Mouse (Mus musculus) frontal cortex, postnatal 36 days (tissue): ENCODE results near the gene Plcl2.
"Not testable (repeated sequence)": the region's sequence is repeated elsewhere in the genome, so short reads cannot be mapped to it uniquely, and the experiment has no call there.

Source experiments
- DNase-seq, 2 experiments: peaks; one replicate each; pipeline ENCODE4 v3.0.0; 2022; ENCODE audit warnings: low spot score in 2 of 2

Gene Plcl2

DNA sequence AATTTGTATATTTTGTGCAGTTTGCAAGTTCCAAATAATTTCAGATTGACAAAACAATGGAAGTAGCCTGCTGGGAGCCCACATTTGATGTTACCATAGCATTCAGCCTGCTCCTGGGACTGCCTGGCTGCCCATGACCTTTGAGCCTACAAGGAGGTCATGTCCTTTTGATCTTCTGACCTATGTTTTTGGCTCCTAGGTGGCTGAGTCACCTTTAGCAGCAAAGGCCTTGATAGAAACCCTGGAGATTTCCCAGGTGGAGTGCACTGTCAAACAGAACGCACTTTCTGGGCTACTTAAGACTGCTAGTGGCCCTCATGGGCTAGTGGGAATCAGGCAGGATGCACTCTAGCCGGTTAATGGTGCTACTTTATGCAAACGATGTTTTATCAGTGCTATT lies 112.8 kb downstream of the Plcl2 start:
- no peak for DNase-seq

DNA sequence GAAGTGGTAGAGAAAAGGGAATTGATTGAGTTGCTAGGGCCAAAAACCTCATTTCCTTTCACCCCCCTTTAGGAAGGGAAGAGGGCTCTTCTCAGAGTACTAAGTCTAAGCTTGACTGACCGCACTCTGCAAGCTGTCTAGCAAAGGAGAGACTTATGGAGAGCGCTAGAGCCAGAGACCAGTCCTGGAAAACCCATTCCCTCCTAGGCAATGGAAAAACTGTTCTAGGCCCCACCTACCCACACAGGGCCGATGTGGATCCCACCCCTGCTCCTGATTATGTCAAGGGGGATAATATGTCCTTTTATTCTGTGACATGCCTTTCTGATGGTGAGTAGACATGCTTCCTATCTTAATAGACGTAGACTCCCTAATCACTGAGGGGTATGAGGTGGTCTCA lies 116.4 kb downstream of the Plcl2 start:
- DNase-seq = no peak

DNA sequence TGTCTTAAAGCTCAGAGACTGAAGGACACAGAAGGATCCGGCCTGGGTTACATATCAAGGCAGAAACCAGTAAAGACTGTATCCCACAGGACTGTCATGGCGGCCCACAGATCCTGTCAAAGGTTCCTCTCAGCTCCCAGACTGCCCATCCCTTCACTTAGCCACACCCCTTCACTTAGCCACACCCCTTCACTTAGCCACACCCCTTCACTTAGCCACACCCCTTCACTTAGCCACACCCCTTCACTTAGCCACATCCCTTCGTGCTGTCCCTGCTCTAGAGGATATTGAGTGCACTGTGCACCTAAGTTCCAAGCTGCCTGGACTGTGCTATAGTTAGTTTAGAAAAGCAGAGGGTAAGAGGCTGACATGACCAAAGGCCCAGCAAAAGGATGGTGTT lies 118.5 kb downstream of the Plcl2 start:
- DNase-seq = no peak

DNA sequence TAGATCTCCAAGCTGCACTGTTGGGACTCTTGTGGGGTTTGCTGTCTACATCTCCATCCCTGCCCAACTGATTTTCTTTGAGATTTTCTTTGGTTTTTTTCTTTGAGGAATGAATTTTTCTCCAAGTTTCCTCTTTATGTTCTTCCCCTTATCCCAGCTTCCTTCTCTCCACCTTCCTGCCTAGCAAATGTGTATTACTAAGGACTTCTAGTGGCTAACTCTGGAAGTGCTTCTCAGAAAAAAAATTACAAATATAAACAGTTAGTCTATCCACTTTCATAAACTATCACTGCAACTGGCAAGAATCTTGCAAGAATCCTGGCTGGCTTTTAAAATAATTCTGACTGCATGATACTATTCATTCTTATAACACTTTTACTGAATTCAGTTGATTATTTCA lies 119.5 kb downstream of the Plcl2 start:
- no peak for DNase-seq

DNA sequence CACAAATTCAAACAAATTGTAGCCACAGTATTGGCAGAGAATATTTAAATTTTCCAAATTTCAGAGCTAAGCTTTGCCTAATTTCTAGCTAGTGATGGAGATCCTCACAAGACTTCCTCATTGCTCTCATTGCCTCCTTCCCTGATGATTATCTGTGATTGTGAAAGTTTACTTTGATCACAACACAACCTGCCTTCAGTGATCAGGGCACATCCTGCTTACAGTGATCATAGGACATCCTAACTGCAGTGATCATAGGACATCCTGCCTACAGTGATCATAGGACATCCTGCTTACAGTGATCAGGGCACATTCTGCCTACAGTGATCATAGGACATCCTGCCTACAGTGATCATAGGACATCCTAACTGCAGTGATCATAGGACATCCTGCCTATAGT lies 121.8 kb downstream of the Plcl2 start:
- DNase-seq = not testable (repeated sequence)

DNA sequence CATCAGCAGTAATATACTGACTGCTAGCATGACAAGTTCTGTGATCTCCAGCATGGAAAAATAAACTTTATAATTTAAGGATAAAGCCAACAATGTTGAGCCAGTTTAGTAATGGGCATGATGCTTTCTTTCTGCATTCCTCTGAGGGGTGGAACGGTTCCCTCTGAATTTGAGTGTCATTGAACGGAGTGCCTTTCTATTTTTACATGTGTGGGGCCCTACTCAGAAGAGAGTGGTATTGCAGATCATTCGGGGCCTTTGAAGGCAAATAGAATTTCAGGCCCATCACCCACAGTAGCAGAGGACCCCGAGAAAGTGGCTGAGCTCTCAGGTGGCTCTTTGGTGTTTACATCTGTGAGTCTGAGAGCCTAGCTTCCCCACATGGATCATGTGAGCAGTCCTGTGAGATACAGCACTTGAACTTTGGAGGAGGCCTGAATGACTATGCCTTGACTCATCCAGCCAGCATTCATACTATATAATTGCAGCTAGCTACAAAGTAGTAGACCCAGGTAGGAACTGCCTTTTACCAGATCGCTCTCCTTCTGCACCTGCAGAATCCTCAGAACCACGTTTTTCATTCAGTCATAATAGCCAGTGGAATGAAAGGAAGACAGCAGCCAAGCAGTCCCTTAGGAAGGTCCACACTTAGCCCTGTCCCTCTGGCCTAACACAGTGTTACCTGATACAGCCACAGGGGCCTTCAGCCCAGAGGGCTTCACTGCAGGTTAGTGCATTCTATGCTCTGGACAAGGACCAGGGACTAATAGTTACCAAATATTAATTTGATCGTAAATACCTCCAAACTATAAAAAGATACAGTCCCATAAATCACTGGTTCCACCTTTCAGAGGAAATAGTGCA lies 125.0 kb downstream of the Plcl2 start:
- no peak for DNase-seq

DNA sequence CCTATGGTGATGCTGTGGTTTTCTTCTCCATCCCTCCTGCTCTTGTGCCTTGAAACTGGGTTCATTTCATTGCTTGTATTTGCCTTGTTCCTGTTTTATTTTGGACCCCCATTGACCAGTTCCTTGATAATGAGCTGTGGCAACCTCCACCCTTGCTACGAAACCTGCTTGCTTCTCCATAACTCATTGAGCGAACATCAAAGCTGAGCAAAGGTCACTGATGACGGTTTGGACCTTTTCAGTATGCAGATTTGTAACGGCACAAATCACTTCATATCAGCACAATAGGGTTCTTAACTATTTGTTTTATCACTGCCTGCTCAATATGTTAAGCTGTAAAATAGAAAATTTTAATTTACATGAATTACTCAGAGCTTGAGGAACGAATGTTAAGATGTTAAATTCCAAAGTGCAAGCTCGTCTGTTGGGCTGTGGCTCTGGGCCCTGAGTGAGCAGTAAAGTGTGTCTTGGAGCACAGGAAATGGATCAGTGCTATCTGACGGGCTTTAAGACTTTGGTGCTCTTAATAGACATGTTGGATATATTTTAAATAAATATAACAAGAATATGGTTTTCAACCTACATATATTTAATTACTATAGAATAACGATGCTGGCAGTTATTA lies 126.9 kb downstream of the Plcl2 start:
- no peak for DNase-seq

DNA sequence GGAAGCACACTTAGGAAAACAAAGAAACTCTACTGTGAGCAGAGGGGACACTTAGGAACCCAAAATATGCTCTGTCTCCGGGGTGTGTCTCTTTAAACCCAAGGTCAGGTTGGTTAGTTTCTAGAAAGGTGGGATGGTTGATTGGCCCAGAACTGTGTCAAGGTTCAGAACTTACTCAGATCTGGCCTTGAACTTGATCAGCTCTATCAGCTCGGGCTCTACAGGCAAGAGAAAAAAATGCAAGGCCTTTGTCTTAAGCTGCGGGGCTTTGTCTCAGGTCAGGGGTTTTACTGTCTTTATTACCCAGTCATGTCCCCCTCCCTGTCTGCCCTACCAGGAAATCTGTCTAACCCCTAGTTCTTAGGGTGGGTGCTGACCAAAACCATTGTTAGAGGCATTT lies 129.6 kb downstream of the Plcl2 start:
- DNase-seq = no peak

DNA sequence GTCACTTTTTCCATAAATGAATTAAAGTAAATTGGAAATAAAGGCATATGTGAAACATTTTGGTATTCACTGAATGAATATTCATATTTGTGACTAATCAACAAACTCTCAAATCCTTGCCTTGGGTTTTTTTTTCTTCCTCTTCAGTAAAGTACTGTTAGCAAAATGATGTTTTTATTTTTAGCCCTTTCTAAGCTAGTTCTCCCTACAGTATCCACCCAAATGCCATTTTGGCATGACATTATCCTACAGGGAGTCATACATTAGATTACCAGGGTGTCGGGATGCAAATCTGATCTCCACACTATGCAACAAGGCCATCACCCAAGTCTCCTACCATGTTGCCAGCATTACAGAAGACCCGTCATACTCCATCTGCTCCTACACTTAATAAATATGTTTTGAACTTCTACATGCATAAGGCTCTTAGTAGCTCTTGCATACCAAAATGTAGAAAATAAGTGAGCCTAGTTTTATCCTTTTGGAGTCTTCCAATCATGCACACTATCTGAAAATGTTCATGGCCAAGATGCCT lies 131.9 kb downstream of the Plcl2 start:
- DNase-seq = no peak

DNA sequence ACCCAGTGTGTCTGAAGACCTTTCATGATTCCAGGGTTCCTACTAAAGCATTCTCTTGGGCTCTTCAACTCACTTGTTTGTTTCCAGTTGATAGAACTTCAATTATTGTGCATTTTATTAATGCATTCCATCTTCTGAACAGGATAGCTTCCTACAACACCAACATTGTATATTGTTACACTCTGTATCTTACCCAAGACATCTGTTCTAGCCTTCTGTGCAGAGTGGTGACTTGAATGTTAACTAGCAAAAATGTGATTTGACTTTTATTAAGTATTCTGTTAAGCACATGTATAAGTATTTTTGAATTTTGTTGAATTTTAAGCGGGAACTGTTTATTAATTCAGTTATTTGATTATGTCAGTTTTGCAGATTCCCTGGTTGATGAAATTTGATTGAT lies 132.7 kb downstream of the Plcl2 start:
- DNase-seq = no peak

DNA sequence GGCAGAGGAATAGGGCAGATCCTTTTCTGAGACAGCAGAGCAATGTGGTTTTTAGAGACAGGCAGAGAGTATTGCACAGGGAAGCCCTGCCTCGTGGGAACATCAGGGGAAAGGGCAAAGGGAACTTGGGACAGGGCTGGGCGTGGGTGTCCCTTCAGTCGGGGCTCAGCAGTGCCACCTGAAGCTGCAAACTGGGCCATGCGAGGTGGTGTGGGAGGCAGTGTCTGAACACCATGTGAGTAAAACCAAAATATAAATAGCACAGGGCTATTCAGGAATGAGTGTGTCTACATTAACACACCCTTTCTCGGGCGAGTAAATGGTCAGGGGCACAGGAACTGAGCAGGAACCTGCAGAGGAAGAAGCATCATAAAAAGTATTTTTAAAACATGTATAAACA lies 134.2 kb downstream of the Plcl2 start:
- peak; percentile 46 to 57 for DNase-seq

DNA sequence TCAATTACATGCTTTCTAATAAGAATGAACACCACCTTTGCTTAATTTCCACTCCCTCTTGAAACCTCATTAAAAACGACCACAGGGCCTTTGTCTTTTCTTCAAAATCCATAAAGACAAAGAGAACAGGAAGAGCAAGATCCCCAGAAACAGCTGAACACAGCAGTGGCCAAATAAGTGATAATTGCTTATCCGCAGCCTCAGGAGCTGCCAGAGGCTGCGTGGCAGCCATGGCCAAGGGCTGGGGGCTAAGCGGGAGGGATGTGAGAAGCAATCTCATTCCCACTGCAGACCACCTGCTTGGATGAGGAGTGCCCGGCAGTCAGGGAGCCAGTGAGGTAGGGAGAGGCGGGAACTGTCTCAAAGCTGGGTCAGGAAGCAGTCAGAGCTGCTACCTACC lies 134.8 kb downstream of the Plcl2 start:
- no peak for DNase-seq

DNA sequence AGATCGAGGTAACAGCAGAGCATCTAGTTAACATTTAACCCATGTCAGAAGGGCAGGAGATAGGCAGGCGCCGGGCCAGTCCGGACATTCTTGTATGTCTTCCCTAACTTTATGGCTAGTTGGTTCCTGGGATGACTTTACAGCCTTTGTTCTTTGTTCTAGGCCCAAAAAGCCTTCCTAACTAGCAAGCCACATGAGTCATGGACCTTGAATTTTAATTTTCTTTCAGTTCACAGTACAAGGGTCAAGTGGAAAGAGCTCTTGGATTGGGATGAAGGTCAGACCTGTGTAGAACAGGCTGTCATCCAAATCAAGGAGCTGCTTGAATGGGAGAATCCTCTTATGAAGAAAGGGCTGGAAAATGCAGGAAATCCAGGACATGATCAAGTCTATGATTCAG lies 138.9 kb downstream of the Plcl2 start:
- not testable (repeated sequence) for DNase-seq

DNA sequence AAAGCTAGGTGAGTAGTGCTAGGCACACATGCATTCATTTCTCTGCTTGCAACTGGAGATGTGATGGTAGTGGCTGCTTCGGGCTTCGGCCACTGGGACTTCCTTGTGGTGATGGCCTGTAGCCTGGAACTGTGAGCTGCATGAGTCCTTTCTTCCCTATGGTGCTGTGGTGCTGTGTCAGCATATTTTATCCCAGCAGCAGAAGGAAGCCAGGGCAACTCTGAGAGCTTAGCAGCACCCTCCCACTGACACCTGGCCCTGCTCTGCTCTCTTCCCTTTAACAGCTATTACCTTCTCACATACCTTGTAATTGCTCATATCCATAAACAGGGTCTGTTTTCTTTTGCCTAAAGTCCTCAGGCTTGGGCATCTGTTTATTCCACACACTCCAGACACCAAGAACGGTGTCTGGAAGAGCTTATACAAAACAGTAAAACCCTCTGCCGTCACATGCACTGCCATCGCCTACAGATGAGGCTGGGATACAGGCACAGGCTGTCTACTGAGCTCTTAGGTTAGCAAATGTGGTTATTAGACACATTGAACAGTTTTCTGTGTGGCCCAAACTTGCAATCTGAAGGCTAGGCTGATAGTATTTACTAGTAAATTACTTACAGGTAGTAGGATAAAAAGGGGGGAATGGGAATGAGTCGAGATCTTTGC lies 139.7 kb downstream of the Plcl2 start:
- no peak for DNase-seq

DNA sequence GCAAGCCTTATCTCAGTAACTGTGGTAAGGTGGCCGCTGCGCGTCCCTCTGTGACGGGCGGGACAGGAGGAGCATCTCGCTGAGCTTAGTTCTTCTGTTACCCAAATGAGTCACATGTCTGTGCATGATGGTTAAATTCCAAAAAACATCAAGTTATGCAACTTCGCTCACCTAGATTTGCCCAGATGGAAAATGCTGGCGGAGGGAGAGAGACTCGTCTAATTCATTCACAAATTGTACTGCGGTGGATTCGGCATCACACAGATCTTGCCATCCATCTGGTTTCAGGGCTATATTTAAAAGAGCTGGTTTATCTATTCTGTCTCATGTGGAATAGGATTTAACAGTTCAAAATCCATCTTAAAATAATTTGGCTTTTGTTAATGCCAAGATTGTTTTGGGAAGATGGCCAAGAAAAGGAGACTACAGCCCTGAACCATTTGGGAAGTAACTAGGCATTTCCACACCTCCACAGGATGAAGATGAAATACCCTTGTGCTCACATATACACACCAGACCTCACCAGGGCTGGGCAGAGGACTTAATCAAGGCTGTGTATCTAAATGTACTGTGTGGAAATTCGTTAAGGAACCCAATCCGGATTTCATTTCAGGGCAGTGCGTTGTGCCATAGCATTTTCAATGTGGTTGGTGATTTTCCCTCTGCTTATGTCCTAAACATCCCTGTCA lies 141.5 kb downstream of the Plcl2 start:
- peak; percentile 73 to 90 for DNase-seq

DNA sequence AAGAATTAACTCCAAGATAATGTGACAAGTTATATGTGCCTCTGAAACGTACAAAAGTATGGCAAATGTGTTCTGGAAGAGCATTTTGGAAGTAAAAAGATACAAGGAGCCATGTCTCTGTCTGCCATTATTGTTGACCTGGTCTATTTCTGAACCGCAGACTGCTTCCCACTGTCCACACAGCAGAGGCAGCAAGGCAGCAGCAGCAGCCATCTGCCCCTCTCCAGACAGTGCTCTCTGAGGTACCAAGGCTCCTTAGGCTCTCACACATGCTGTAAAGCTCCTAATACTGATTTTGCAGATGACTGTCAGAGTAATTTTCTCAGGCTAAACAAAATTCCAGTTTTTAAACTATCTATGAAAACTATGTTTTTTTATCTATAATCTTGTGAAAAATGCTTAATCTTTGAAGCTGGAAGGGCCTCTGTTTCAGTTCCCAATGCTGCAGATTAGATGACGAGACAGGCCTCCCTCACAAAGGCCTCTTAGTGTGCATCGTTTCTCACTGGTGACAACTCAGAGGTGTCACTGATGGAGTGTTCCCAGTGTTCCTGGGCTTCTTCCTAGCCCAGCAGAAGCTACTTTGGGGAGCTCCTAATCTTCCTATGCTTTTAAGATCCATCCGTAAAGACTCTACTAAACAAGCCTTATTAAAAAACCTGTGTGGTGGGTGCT lies 145.7 kb downstream of the Plcl2 start:
- DNase-seq = no peak

DNA sequence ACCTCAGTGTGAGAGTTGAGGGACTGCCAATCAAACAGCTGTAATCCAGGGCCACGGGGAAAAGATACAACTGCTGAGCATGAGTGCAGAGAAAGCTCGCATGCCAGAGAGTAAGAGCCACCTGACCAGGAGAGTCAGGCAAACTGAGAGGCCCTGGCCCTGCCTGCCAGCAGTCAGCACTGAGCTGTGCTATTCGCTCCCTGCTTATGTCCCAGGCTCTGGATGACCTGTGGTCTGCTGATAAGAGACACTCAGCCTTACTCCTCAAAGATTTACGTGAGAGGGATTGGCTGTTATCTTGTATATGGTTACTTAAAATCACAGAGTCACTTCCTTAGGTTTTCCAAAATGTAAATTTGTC lies 146.2 kb downstream of the Plcl2 start:
- DNase-seq = no peak

DNA sequence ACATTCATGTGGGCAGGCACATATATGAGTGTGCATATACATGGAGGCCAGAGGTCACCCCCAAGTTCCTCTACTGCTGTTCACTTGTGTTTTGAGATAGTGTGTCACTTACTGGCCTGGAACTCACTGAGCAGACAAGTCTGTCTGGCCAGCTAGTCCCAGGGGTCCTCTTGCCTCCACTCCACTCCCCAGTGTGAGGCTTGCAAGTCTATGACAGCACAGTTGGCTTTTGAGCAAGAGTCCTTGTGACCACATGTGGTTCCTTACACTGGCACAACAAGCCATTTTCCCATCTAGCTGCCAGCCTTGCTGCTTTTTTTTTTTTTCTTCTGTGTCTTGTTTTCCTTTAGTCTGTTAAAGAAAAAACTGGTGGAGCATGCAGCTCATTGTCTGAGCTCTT lies 148.1 kb downstream of the Plcl2 start:
- no peak for DNase-seq

DNA sequence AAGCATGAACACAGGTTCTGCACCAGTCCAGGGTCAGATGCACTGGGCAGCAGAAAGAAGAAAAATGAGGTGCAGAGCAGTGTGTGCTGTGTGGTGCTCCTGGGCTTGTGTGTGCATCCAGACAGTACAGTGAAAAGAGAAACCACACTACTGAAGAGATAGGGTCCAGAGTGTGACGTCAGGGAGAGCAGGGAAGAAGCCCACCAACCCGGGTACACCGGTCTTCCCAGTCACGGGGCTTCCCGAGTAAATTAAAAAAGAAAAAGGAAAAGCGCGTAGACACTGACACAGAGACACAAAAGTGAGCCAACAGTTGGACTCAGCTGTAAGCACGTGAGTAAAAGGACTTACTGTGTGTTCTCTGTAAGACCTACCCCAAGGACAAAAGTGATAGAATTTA lies 149.7 kb downstream of the Plcl2 start:
- no peak for DNase-seq

DNA sequence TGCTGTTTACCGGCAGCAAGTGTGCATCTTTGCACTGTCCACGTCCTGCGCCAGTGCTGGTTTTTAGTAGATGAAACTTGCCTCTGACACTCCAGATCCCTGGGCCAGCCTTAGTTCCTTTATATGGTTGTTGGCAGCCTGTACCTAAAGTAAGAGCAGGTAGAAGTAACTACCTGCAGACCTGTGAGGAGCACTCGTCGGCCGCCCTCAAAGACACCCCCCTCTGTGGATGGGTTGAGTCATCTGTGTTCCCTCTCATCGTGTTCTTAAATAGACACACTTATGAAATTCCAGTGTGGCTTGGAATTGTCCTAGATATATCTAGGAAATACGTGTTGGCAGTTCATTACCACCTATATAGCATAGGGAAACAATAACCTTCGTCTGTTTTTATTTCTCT lies 158.4 kb downstream of the Plcl2 start:
- no peak for DNase-seq

DNA sequence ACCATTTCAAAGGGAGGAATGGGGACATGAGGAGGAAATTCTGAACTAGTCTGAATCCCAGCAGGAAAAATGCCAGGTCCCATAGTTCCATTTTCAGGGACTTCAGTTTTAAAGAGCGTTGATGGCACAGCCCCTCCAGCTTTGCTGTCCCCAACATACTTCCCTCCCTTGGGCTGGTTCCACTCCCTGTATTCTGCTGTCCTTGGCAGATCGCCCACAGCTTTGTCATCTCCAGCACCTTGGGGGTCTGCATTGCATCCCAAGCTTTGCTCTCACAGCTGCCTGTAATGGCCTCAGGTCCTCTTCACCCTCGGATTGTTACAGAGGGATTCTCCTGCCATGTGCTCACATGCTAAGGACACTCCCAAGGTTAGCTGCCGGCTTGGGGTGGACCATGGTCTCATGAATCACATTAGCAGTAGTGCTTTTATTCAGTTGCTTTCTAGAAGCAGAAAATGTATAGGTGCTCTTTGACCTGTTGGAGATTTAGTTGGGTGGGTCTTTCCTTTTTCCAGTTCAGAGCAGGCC lies 159.5 kb downstream of the Plcl2 start:
- DNase-seq = no peak
